In the genomic region with DNA sequence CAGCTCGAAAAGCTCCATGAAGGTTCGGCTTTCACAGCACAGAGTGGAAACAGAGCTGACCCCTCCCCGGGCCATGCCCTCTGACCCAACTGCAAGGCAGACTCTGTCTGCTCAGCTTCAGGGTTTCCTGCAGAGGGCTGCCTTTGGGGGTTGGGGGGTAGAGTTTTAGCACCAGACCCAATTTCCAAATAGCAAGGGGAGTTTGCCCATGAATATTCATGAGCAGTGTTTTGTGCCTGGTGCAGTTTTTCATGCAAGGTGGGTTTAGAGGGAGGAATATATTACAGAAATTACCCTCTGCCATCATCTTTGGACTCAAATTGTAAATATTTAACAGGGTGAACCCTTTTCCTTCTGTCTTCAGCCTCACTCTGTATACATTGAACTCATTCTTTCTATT, we compare ENCODE assay signal across 9 mouse cellular contexts. TPM values are rescaled to one million over a fixed set of nuclear protein-coding genes. Genes with fewer than 3 reads are reported as not detected.
DNase-seq lines count a peak whose midpoint lies in the region; ATAC-seq and TF ChIP-seq lines count a peak whose summit lies in the region.
"Had no signal": no experiment of that assay in that cellular context is flagged by ENCODE, and none has a peak within 500 bp of the region (broad histone marks: within the 10 kb centered on the region; RNA-seq: fewer than 3 reads in every experiment).

No protein-coding gene starts in this region.

- no peaks in the 10 kb centered on the region for H3K27me3 ChIP-seq in midbrain, embryonic 10.5 days (ENCODE audit: low read depth, poor library complexity, severe bottlenecking)
- no peaks in the 10 kb centered on the region for H3K27me3 ChIP-seq in midbrain, postnatal 0 days (ENCODE audit: insufficient read depth, low read length)
- no peaks in the 10 kb centered on the region for H3K27me3 ChIP-seq in liver, embryonic 15.5 days
- H3K27me3 ChIP-seq: limb, embryonic 15.5 days had no signal

- TF ChIP-seq CTCF in midbrain, postnatal 0 days (IDR thresholded peaks at IDR 0.05), result no peak

- H3K4me2 ChIP-seq in midbrain, postnatal 0 days (ENCODE audit: low read depth, low read length, poor library complexity, severe bottlenecking), result no peak overlapping the region
- no peak overlapping the region for H3K4me2 ChIP-seq in liver, embryonic 15.5 days
- H3K4me2 ChIP-seq: limb, embryonic 15.5 days had no signal

- no peaks in the 10 kb centered on the region for H3K36me3 ChIP-seq in midbrain, embryonic 10.5 days
- H3K36me3 ChIP-seq in midbrain, postnatal 0 days (ENCODE audit: insufficient read depth, low read length), result no peaks in the 10 kb centered on the region
- no peaks in the 10 kb centered on the region for H3K36me3 ChIP-seq in liver, embryonic 15.5 days (replicated peaks)
- H3K36me3 ChIP-seq: limb, embryonic 15.5 days had no signal

- DNase-seq in midbrain, embryonic 10.5 days (ENCODE audit: low spot score), result peak; percentile 77
- no peak for DNase-seq in midbrain, postnatal 0 days (ENCODE audit: low spot score)
- DNase-seq in kidney, adult 9 months, result peak; percentile 41
- peak; percentile 79 for DNase-seq in yolk sac, embryonic 10.5 days (ENCODE audit: low spot score)
- DNase-seq in heart, postnatal 4 days, result no peak
- no peak for DNase-seq in lung, adult 18-20 months
- DNase-seq in adrenal gland, postnatal 36 days, result no peak

- H3K27ac ChIP-seq in midbrain, embryonic 10.5 days (replicated peaks), result peak overlapping the region; percentile 82
- H3K27ac ChIP-seq in midbrain, postnatal 0 days (ENCODE audit: low read depth, low read length), result no peak overlapping the region
- H3K27ac ChIP-seq in liver, embryonic 15.5 days (replicated peaks), result peak overlapping the region; percentile 51; the same call in 1 of the 2 replicates

- H3K4me1 ChIP-seq in midbrain, embryonic 10.5 days, result peaks cover 48% of the 10 kb centered on the region
- H3K4me1 ChIP-seq in midbrain, postnatal 0 days (ENCODE audit: insufficient read depth, low read length), result no peaks in the 10 kb centered on the region
- peaks cover 4% of the 10 kb centered on the region; the same call in 1 of the 2 replicates for H3K4me1 ChIP-seq in liver, embryonic 15.5 days (replicated peaks)

- peaks cover 3% of the 10 kb centered on the region; the same call in 1 of the 2 replicates for H3K9me3 ChIP-seq in midbrain, embryonic 10.5 days (replicated peaks)
- no peaks in the 10 kb centered on the region for H3K9me3 ChIP-seq in midbrain, postnatal 0 days (ENCODE audit: low read length)
- H3K9me3 ChIP-seq in liver, embryonic 15.5 days (replicated peaks), result no peaks in the 10 kb centered on the region
- H3K9me3 ChIP-seq: limb, embryonic 15.5 days had no signal

- no peak for ATAC-seq in midbrain, postnatal 0 days (ENCODE audit: low FRiP score)
- peak; percentile 76 for ATAC-seq in liver, embryonic 15.5 days (ENCODE audit: insufficient read depth)

- no peak overlapping the region for H3K9ac ChIP-seq in midbrain, postnatal 0 days (replicated peaks; ENCODE audit: low read length, poor library complexity, severe bottlenecking)
- no peak overlapping the region for H3K9ac ChIP-seq in liver, embryonic 15.5 days
- H3K9ac ChIP-seq: limb, embryonic 15.5 days had no signal

- WGBS in midbrain, embryonic 10.5 days, result 9% methylated on average over 3 of the region's 3 CpGs
- WGBS in midbrain, postnatal 0 days, result 27% methylated on average over 3 of the region's 3 CpGs
- 61% methylated on average over 3 of the region's 3 CpGs for WGBS in liver, embryonic 15.5 days (ENCODE audit: insufficient replicate concordance)

- H3K4me3 ChIP-seq in midbrain, embryonic 10.5 days, result no peak overlapping the region
- H3K4me3 ChIP-seq in midbrain, postnatal 0 days (ENCODE audit: low read depth, low read length), result no peak overlapping the region
- H3K4me3 ChIP-seq in liver, embryonic 15.5 days (replicated peaks), result no peak overlapping the region
- H3K4me3 ChIP-seq: limb, embryonic 15.5 days had no signal

RNA-seq across cellular contexts. Expression of a gene that starts 44.3 kb away (rescaled TPM):
- polyA plus RNA-seq in midbrain, embryonic 10.5 days (2016; fragmentation: Nextera tagmentation; extraction: Ambion mirVana), result 5.9 and 8.6 TPM in 2 replicates
- total RNA-seq in midbrain, postnatal 0 days (2014; rRNA removed), result 11.9 and 12.8 TPM in 2 replicates
- 1.6 and 1.7 TPM in 2 replicates for polyA plus RNA-seq in midbrain, postnatal 0 days (2015; fragmentation: Nextera tagmentation; extraction: Ambion mirVana)
- polyA plus RNA-seq in liver, embryonic 15.5 days (2015; fragmentation: Nextera tagmentation; extraction: Ambion mirVana), result 1.1 and 1.3 TPM in 2 replicates
- 1 to 10 TPM; 7.2 to 7.4 TPM for total RNA-seq in heart, postnatal 4 days (2021)
- total RNA-seq in adrenal gland, postnatal 36 days (2021), result 10 to 100 TPM; 11.2 to 17.7 TPM

Comparison
In these comparisons a context has a peak if more than half of its experiments do, and no peak if none do; other contexts are left out.
1. DNase-seq: peak in midbrain, embryonic 10.5 days (single experiment), kidney, adult 9 months (single experiment) and yolk sac, embryonic 10.5 days (single experiment); none in midbrain, postnatal 0 days (single experiment), heart, postnatal 4 days (single experiment), lung, adult 18-20 months (0 of 2) and adrenal gland, postnatal 36 days (0 of 2).